ENCODE assay signal across 21 mouse cellular contexts in genomic region chr17:67701761-67702160, GRCm38 (mm10). TPM values are rescaled to one million over a fixed set of nuclear protein-coding genes. Genes with fewer than 3 reads are reported as not detected.
DNase-seq lines count a peak whose midpoint lies in the region; ATAC-seq and TF ChIP-seq lines count a peak whose summit lies in the region.
"Had no signal": no experiment of that assay in that cellular context is flagged by ENCODE, and none has a peak within 500 bp of the region (broad histone marks: within the 10 kb centered on the region; RNA-seq: fewer than 3 reads in every experiment).

No protein-coding gene starts in this region.

- peaks cover 21% of the 10 kb centered on the region for H3K4me1 ChIP-seq in kidney, embryonic 14.5 days (ENCODE audit: control insufficient read depth, insufficient read depth, low read length)
- peaks cover 83% of the 10 kb centered on the region for H3K4me1 ChIP-seq in neural tube, embryonic 13.5 days (replicated peaks)
- no peaks in the 10 kb centered on the region for H3K4me1 ChIP-seq in stomach, postnatal 0 days (replicated peaks; ENCODE audit: control insufficient read depth, insufficient read depth)

- no peak overlapping the region for H3K27ac ChIP-seq in kidney, embryonic 14.5 days (ENCODE audit: low read depth, low read length)
- no peak overlapping the region; the same call in 1 of the 2 replicates for H3K27ac ChIP-seq in neural tube, embryonic 13.5 days (replicated peaks)
- no peak overlapping the region for H3K27ac ChIP-seq in stomach, postnatal 0 days (replicated peaks)
- H3K27ac ChIP-seq: layer of hippocampus, adult 2 months; limb, embryonic 10.5 days; stomach, embryonic 15.5 days had no signal

- DNase-seq in embryo, embryonic 10.5 days (ENCODE audit: low spot score), result peak; percentile 57
- no peak for DNase-seq in embryo, embryonic 10 days (ENCODE audit: low spot score)
- DNase-seq in kidney, adult 9 months, result no peak
- peak; percentile 56 for DNase-seq in Muller cell, postnatal 12 days (ENCODE audit: inconsistent ontology term)
- DNase-seq in heart, adult 11 months, result no peak
- DNase-seq in stomach, postnatal 0 days (ENCODE audit: low spot score), result no peak
- DNase-seq: cerebellum, postnatal 14 days; gastrocnemius, postnatal 25 days; kidney, adult 18-20 months; lung, adult 2 months; lung, postnatal 4 days; right cerebral cortex, postnatal 14 days had no signal

- peaks cover 4% of the 10 kb centered on the region; the same call in 1 of the 2 replicates for H3K27me3 ChIP-seq in kidney, embryonic 14.5 days (ENCODE audit: control insufficient read depth, insufficient read depth, low read length)
- H3K27me3 ChIP-seq in neural tube, embryonic 13.5 days, result no peaks in the 10 kb centered on the region
- no peaks in the 10 kb centered on the region for H3K27me3 ChIP-seq in stomach, postnatal 0 days (ENCODE audit: control insufficient read depth, insufficient read depth, low read length)
- H3K27me3 ChIP-seq: stomach, embryonic 15.5 days had no signal

- no peak for TF ChIP-seq CTCF in stomach, postnatal 0 days (IDR thresholded peaks at IDR 0.05; ENCODE audit: low read depth)

- no peak overlapping the region for H3K9ac ChIP-seq in kidney, embryonic 14.5 days (ENCODE audit: low read depth, low read length)
- peak overlapping the region; percentile 49; the same call in 1 of the 2 replicates for H3K9ac ChIP-seq in neural tube, embryonic 13.5 days
- H3K9ac ChIP-seq in stomach, postnatal 0 days (ENCODE audit: low read length), result no peak overlapping the region
- H3K9ac ChIP-seq: stomach, embryonic 15.5 days had no signal

- no peak for TF ChIP-seq EP300 in stomach, postnatal 0 days (optimal IDR thresholded peaks at IDR 0.05)

- no peaks in the 10 kb centered on the region for H3K36me3 ChIP-seq in kidney, embryonic 14.5 days (ENCODE audit: control insufficient read depth, insufficient read depth, low read length)
- no peaks in the 10 kb centered on the region for H3K36me3 ChIP-seq in neural tube, embryonic 13.5 days
- H3K36me3 ChIP-seq in stomach, postnatal 0 days (ENCODE audit: control insufficient read depth, insufficient read depth, low read length), result no peaks in the 10 kb centered on the region
- H3K36me3 ChIP-seq: G1E; limb, embryonic 10.5 days; stomach, embryonic 15.5 days had no signal

- peak overlapping the region; percentile 6; the same call in 1 of the 2 replicates for H3K4me2 ChIP-seq in kidney, embryonic 14.5 days (replicated peaks; ENCODE audit: low read depth, low read length)
- peak overlapping the region; percentile 94 for H3K4me2 ChIP-seq in neural tube, embryonic 13.5 days
- no peak overlapping the region for H3K4me2 ChIP-seq in stomach, postnatal 0 days (replicated peaks; ENCODE audit: low read depth)
- H3K4me2 ChIP-seq: liver, embryonic 11.5 days; stomach, embryonic 15.5 days had no signal

- WGBS in kidney, embryonic 14.5 days, result 15% methylated on average over 9 of the region's 9 CpGs
- WGBS in neural tube, embryonic 13.5 days, result 5% methylated on average over 9 of the region's 9 CpGs
- 28% methylated on average over 9 of the region's 9 CpGs for WGBS in stomach, postnatal 0 days

- H3K9me3 ChIP-seq in kidney, embryonic 14.5 days (ENCODE audit: control insufficient read depth, low read length), result no peaks in the 10 kb centered on the region
- H3K9me3 ChIP-seq in neural tube, embryonic 13.5 days, result no peaks in the 10 kb centered on the region
- no peaks in the 10 kb centered on the region for H3K9me3 ChIP-seq in stomach, postnatal 0 days (ENCODE audit: control insufficient read depth, low read length)
- H3K9me3 ChIP-seq: limb, embryonic 10.5 days; stomach, embryonic 15.5 days had no signal

- no peak for ATAC-seq in kidney, embryonic 14.5 days (ENCODE audit: low FRiP score, low TSS enrichment)
- no peak for ATAC-seq in neural tube, embryonic 13.5 days (ENCODE audit: low read depth)
- ATAC-seq in stomach, postnatal 0 days (ENCODE audit: low FRiP score, low TSS enrichment), result no peak
- ATAC-seq: CD4-positive, CD25-positive, alpha-beta regulatory T cell, adult 4 months had no signal

- H3K4me3 ChIP-seq in kidney, embryonic 14.5 days (ENCODE audit: low read length), result no peak overlapping the region
- peak overlapping the region; percentile 82; the same call in 1 of the 2 replicates for H3K4me3 ChIP-seq in neural tube, embryonic 13.5 days
- no peak overlapping the region for H3K4me3 ChIP-seq in stomach, postnatal 0 days (ENCODE audit: low read depth, low read length)
- H3K4me3 ChIP-seq: erythroblast, embryonic 14.5 days; layer of hippocampus, adult 2 months; limb, embryonic 10.5 days; stomach, embryonic 15.5 days had no signal

RNA-seq across cellular contexts. Expression of gene Lama1, which starts 4.7 kb away (rescaled TPM):
- 31.0 and 60.4 TPM in 2 replicates for polyA plus RNA-seq in kidney, embryonic 14.5 days (2014; fragmentation: Nextera tagmentation; extraction: Ambion mirVana)
- polyA plus RNA-seq in neural tube, embryonic 13.5 days (2015; fragmentation: Nextera tagmentation; extraction: Ambion mirVana), result 15.4 and 17.0 TPM in 2 replicates
- 0.76 and 1.0 TPM in 2 replicates for polyA plus RNA-seq in stomach, postnatal 0 days (2015; fragmentation: Nextera tagmentation; extraction: Ambion mirVana)
- polyA plus RNA-seq: erythroblast, embryonic 14.5 days; G1E had no signal

Comparison
In these comparisons a context has a peak if more than half of its experiments do, and no peak if none do; other contexts are left out.
1. DNase-seq: peak in embryo, embryonic 10.5 days (single experiment) and Muller cell, postnatal 12 days (single experiment); none in embryo, embryonic 10 days (single experiment), kidney, adult 9 months (single experiment), heart, adult 11 months (single experiment) and stomach, postnatal 0 days (single experiment).